Mouse (Mus musculus) limb, embryonic 11.5 days (tissue): ENCODE data around the gene Gng3. TPM values are rescaled to one million over a fixed set of nuclear protein-coding genes. Genes with fewer than 3 reads are reported as not detected.
A peak's percentile ranks its signal among the peaks of the same experiment; 100 is the strongest.

Experiments used
- ATAC-seq: fragments of 200-750 bp; cut with Nextera tagmentation; 2 replicates; pipeline ENCODE4 v1.8.0; 2017; ENCODE audit warnings: low read depth; ENCODE audit not compliant: insufficient number of reproducible peaks, low FRiP score, low TSS enrichment
- DNase-seq: peaks from one replicate; pipeline ENCODE4 v3.0.0-alpha.2; 2015; ENCODE audit warnings: low spot score
- H3K27ac ChIP-seq: fragments of 300-500 bp; sonication (generic); replicated peaks from 2 replicates; pipeline ENCODE4 v1.5.1; 2014; ENCODE audit warnings: low read depth, mild to moderate bottlenecking, low read length
- H3K27me3 ChIP-seq: fragments of 300-500 bp; sonication (generic); 2 replicates; pipeline ENCODE4 v1.6.1; 2014; ENCODE audit warnings: mild to moderate bottlenecking, low read length, mixed read lengths; ENCODE audit not compliant: control insufficient read depth, insufficient read depth
- H3K36me3 ChIP-seq: fragments of 300-500 bp; sonication (generic); 2 replicates; pipeline ENCODE4 v1.6.1; 2014; ENCODE audit warnings: mild to moderate bottlenecking, low read length, moderate library complexity, mixed read lengths; ENCODE audit not compliant: control insufficient read depth, insufficient read depth
- H3K4me1 ChIP-seq: fragments of 300-500 bp; sonication (generic); 2 replicates; pipeline ENCODE4 v1.6.1; 2014; ENCODE audit warnings: low read length, mixed read lengths; ENCODE audit not compliant: control insufficient read depth, insufficient read depth
- H3K4me2 ChIP-seq: fragments of 300-500 bp; sonication (generic); 2 replicates; pipeline ENCODE4 v1.6.1; 2014; ENCODE audit warnings: low read depth, mild to moderate bottlenecking, moderate library complexity; ENCODE audit not compliant: severe bottlenecking
- H3K4me3 ChIP-seq: fragments of 300-500 bp; sonication (generic); 2 replicates; pipeline ENCODE4 v1.5.1; 2014; ENCODE audit warnings: low read depth, low read length
- H3K9ac ChIP-seq: fragments of 300-500 bp; sonication (generic); 2 replicates; pipeline ENCODE4 v1.6.1; 2014; ENCODE audit warnings: mild to moderate bottlenecking, low read length
- H3K9me3 ChIP-seq: fragments of 300-500 bp; sonication (generic); 2 replicates; pipeline ENCODE4 v1.6.1; 2016; ENCODE audit warnings: low read length; ENCODE audit not compliant: control insufficient read depth
- WGBS: fragments of 180-500 bp; shearing (Covaris S2); extraction: QIAGEN DNeasy Blood & Tissue Kit; methylation state at CpG from one replicate; pipeline ENCODE4 v1.1.7; 2014; 5-methylcytosine and 5-hydroxymethylcytosine counted together
- polyA plus RNA-seq: library from polyadenylated mRNA; unstranded; fragments of >200 nt; fragmentation: Nextera tagmentation; extraction: Ambion mirVana; gene quantifications from 2 replicates; pipeline ENCODE4 v1.2.1, GENCODE M21; 2014

The Gng3 gene
- polyA plus RNA-seq, 1 experiment from 2014 or later = 9.6 TPM

- ATAC-seq = no peak
- no peak overlapping the region for H3K9ac ChIP-seq
- H3K9me3 ChIP-seq = no peaks in the 10 kb centered on the region
- 0 out of 2 replicates have a peak, but pooled peaks cover 4% of the 10 kb centered on the region for H3K4me1 ChIP-seq
- DNase-seq = no peak
- no peaks in the 10 kb centered on the region for H3K27me3 ChIP-seq
- no peak overlapping the region for H3K4me2 ChIP-seq
- WGBS = 92% methylated on average over 5 of the region's 5 CpGs
- H3K27ac ChIP-seq = no peak overlapping the region
- no peak overlapping the region for H3K4me3 ChIP-seq
- peaks cover 10% of the 10 kb centered on the region for H3K36me3 ChIP-seq
Observed at GRCm38 (mm10) chr19:8806810-8807209, 32.2 kb downstream of the Gng3 start.

- DNase-seq = no peak
- H3K4me1 ChIP-seq = 0 out of 2 replicates have a peak, but pooled peaks cover 4% of the 10 kb centered on the region
- H3K9me3 ChIP-seq = no peaks in the 10 kb centered on the region
- no peak for ATAC-seq
- H3K27me3 ChIP-seq = no peaks in the 10 kb centered on the region
- no peak overlapping the region for H3K27ac ChIP-seq
- no peak overlapping the region for H3K4me3 ChIP-seq
- H3K36me3 ChIP-seq = peaks cover 7% of the 10 kb centered on the region; the same call in 1 of the 2 replicates
- H3K9ac ChIP-seq = no peak overlapping the region
- WGBS = 92% methylated on average over 11 of the region's 11 CpGs
- no peak overlapping the region for H3K4me2 ChIP-seq
Observed at GRCm38 (mm10) chr19:8803879-8804660, 34.9 kb downstream of the Gng3 start.

- DNase-seq = no peak
- H3K9me3 ChIP-seq = no peaks in the 10 kb centered on the region
- 92% methylated on average over 9 of the region's 9 CpGs for WGBS
- H3K36me3 ChIP-seq = peaks cover 6% of the 10 kb centered on the region; the same call in 1 of the 2 replicates
- no peak for ATAC-seq
- H3K4me2 ChIP-seq = peak overlapping the region; percentile 49
- 0 out of 2 replicates have a peak, but pooled peaks cover 4% of the 10 kb centered on the region for H3K4me1 ChIP-seq
- H3K27me3 ChIP-seq = no peaks in the 10 kb centered on the region
- no peak overlapping the region for H3K9ac ChIP-seq
- 0 out of 2 replicates have a peak overlapping the region, but pooled peaks have one; percentile 42 for H3K4me3 ChIP-seq
- no peak overlapping the region for H3K27ac ChIP-seq
Observed at GRCm38 (mm10) chr19:8803204-8803780, 35.7 kb downstream of the Gng3 start.

- Histone ChIP-seq H3K36me3 (peaks cover 2% of the 10 kb centered on the region; the same call in 1 of the 2 replicates), H3K4me1 (peaks cover 9% of the 10 kb centered on the region; the same call in 1 of the 2 replicates), H3K9me3 (no peaks in the 10 kb centered on the region), H3K4me2 (peak within 1 kb of the TSS; percentile 52), H3K27me3 (no peaks in the 10 kb centered on the region), H3K27ac (0 out of 2 replicates have a peak within 1 kb of the TSS, but pooled peaks have one; percentile 64), H3K4me3 (peak within 1 kb of the TSS; percentile 42), H3K9ac (peak within 1 kb of the TSS; percentile 57; the same call in 1 of the 2 replicates)
- peak; percentile 94 for DNase-seq
- under 1% methylated on average over 30 of the region's 30 CpGs for WGBS
- ATAC-seq = peak; percentile 95
Observed at GRCm38 (mm10) chr19:8802130-8802821, 36.7 kb downstream of the Gng3 start, which contains the start of gene Zbtb3. Zbtb3 (plus strand) TSS chr19:8802555.

- Histone ChIP-seq H3K4me3 (no peak overlapping the region; the same call in 1 of the 2 replicates), H3K27me3 (no peaks in the 10 kb centered on the region), H3K27ac (no peak overlapping the region), H3K4me2 (peak overlapping the region; percentile 83; the same call in 1 of the 2 replicates), H3K4me1 (peaks cover 9% of the 10 kb centered on the region; the same call in 1 of the 2 replicates), H3K9me3 (no peaks in the 10 kb centered on the region), H3K9ac (no peak overlapping the region), H3K36me3 (peaks cover 11% of the 10 kb centered on the region)
- DNase-seq (no peak), ATAC-seq (no peak)
Observed at GRCm38 (mm10) chr19:8798947-8799315, 40.1 kb downstream of the Gng3 start.

GRCm38 (mm10) chr19:8798264-8798946 lies 40.6 kb downstream of the Gng3 start, which contains the start of gene Polr2g:
Polr2g (minus strand) TSS chr19:8798577.
- peak within 1 kb of the TSS; percentile 84 for H3K4me3 ChIP-seq
- H3K9me3 ChIP-seq = no peaks in the 10 kb centered on the region
- peaks cover 9% of the 10 kb centered on the region; the same call in 1 of the 2 replicates for H3K4me1 ChIP-seq
- no peaks in the 10 kb centered on the region for H3K27me3 ChIP-seq
- 2% methylated on average over 25 of the region's 25 CpGs for WGBS
- peak within 1 kb of the TSS; percentile 83 for H3K9ac ChIP-seq
- H3K4me2 ChIP-seq = peak within 1 kb of the TSS; percentile 83
- peak; percentile 78; the same call in 1 of the 2 replicates for ATAC-seq
- peaks cover 17% of the 10 kb centered on the region for H3K36me3 ChIP-seq
- DNase-seq = peak; percentile 90
- peak within 1 kb of the TSS; percentile 22; the same call in 1 of the 2 replicates for H3K27ac ChIP-seq

- no peak for DNase-seq
- 86% methylated on average over 7 of the region's 7 CpGs for WGBS
- no peak overlapping the region for H3K9ac ChIP-seq
- H3K27ac ChIP-seq = no peak overlapping the region
- H3K36me3 ChIP-seq = peaks cover 21% of the 10 kb centered on the region
- no peaks in the 10 kb centered on the region for H3K4me1 ChIP-seq
- no peaks in the 10 kb centered on the region for H3K27me3 ChIP-seq
- no peak overlapping the region for H3K4me2 ChIP-seq
- no peaks in the 10 kb centered on the region for H3K9me3 ChIP-seq
- no peak for ATAC-seq
- H3K4me3 ChIP-seq = no peak overlapping the region
Observed at GRCm38 (mm10) chr19:8790171-8790570, 48.8 kb downstream of the Gng3 start.
